Mouse (Mus musculus) C2C12 (cell line): Measurements from ENCODE around the gene Slc22a14. TPM values are rescaled to one million over a fixed set of nuclear protein-coding genes. Genes with fewer than 3 reads are reported as not detected.

ENCODE experiments used
- H3K27me3 ChIP-seq: one replicate; pipeline ENCODE4 v1.6.1; 2011; ENCODE audit not compliant: control insufficient read depth, insufficient read depth, insufficient read length
- H3K36me3 ChIP-seq: one replicate; pipeline ENCODE4 v1.6.1; 2011; ENCODE audit not compliant: control insufficient read depth, insufficient read depth
- H3K4me3 ChIP-seq: one replicate; pipeline ENCODE4 v1.5.1; 2011; ENCODE audit warnings: mild to moderate bottlenecking, control low read depth; ENCODE audit not compliant: poor library complexity, insufficient read depth, severe bottlenecking
- H3K79me2 ChIP-seq: one replicate; pipeline ENCODE4 v1.6.1; 2011; ENCODE audit not compliant: control insufficient read depth, insufficient read depth
- H3K79me3 ChIP-seq: one replicate; pipeline ENCODE4 v1.6.1; 2011; ENCODE audit warnings: low read depth, control low read depth
- H3ac ChIP-seq: one replicate; pipeline ENCODE3; 2011; ENCODE audit warnings: low read depth; ENCODE audit not compliant: control insufficient read depth, insufficient read length
- CEBPB ChIP-seq: IDR thresholded peaks from one replicate; pipeline ENCODE4 v1.6.1; 2011; ENCODE audit warnings: low read depth, mild to moderate bottlenecking, control low read depth, moderate library complexity
- CTCF ChIP-seq: IDR thresholded peaks from one replicate; pipeline ENCODE4 v1.5.1; 2011; ENCODE audit not compliant: control insufficient read depth, insufficient read depth, insufficient read length
- FOSL1 ChIP-seq: IDR thresholded peaks from one replicate; pipeline ENCODE4 v1.8.0; 2011; ENCODE audit warnings: mild to moderate bottlenecking, low read length; ENCODE audit not compliant: poor library complexity, insufficient read depth, severe bottlenecking
- MAX ChIP-seq: IDR thresholded peaks from one replicate; pipeline ENCODE4 v1.6.1; 2011; ENCODE audit warnings: mild to moderate bottlenecking, control low read depth
- MYOD1 ChIP-seq: IDR thresholded peaks from one replicate; pipeline ENCODE4 v1.6.1; 2011; ENCODE audit warnings: low read depth; ENCODE audit not compliant: control insufficient read depth, insufficient read length
- MYOG ChIP-seq: IDR thresholded peaks from one replicate; pipeline ENCODE4 v1.6.1; 2011; ENCODE audit not compliant: control insufficient read depth, insufficient read length; ENCODE audit errors: extremely low read depth
- USF1 ChIP-seq: IDR thresholded peaks from one replicate; pipeline ENCODE4 v1.6.1; 2011; ENCODE audit warnings: low read depth, mild to moderate bottlenecking, control low read depth, moderate library complexity
- polyA plus RNA-seq: library from polyadenylated mRNA; unstranded; fragments of >200 nt; fragmentation: generic; extraction: Trizol; gene quantifications from one replicate; pipeline ENCODE4 v1.2.1, GENCODE M21; 2012; ENCODE audit warnings: missing spikeins

The Slc22a14 gene
- polyA plus RNA-seq, 1 experiment, result not detected

DNA sequence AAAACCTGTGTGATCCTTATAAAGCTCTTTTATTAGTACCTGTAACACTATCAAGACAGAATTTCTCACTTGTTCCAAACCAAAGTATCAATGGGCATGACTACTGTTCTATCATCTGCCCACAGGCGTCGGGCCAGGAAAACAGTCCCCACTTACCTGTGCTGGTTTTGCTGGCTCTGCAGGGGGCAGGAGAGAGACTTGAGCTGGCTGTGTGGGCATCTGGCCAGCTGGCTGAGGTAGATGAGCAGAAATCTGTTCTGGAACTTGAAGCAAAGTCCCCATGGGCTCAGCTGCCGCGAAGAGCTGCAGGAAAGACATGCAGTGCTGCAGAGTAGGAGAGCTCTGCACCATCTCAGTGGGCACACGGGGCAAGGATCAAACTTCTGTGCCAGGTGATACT, 118.5 kb downstream of the Slc22a14 start:
- H3K27me3 ChIP-seq, result no peaks in the 10 kb centered on the region
- H3K36me3 ChIP-seq, result peaks cover 44% of the 10 kb centered on the region
- no peak overlapping the region for H3K4me3 ChIP-seq
- H3K79me2 ChIP-seq, result no peaks in the 10 kb centered on the region
- no peaks in the 10 kb centered on the region for H3K79me3 ChIP-seq
- no peak overlapping the region for H3ac ChIP-seq
- TF ChIP-seq FOSL1 (no peak), USF1 (no peak), MYOD1 (no peak), MAX (no peak), CTCF (no peak), CEBPB (no peak), MYOG (no peak)

DNA sequence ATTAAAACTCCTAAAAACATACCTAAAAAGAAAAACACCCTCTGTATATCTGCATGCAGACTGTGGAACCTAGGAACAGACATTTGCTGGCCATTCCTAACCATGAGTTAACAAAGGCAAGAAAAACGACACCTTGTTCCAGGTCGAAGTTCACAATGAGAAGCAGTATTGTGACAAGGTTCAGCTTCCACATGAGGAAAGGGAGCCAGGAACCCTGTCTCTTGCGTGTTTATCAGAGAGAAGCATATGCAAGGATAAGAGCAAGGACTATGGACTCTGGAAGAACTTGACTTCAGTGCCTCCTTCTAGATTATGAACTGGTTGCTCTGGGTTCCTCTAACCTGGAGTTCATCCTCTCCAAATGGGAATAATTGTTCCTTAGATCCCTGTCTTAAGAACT, 121.4 kb downstream of the Slc22a14 start:
- no peaks in the 10 kb centered on the region for H3K79me3 ChIP-seq
- H3K27me3 ChIP-seq, result no peaks in the 10 kb centered on the region
- no peak overlapping the region for H3ac ChIP-seq
- H3K4me3 ChIP-seq, result no peak overlapping the region
- H3K36me3 ChIP-seq, result peaks cover 49% of the 10 kb centered on the region
- no peak for TF ChIP-seq MYOG
- TF ChIP-seq CEBPB, result no peak
- no peak for TF ChIP-seq CTCF
- no peak for TF ChIP-seq FOSL1
- no peak for TF ChIP-seq MYOD1
- no peak for TF ChIP-seq USF1
- no peak for TF ChIP-seq MAX
- H3K79me2 ChIP-seq, result no peaks in the 10 kb centered on the region

DNA sequence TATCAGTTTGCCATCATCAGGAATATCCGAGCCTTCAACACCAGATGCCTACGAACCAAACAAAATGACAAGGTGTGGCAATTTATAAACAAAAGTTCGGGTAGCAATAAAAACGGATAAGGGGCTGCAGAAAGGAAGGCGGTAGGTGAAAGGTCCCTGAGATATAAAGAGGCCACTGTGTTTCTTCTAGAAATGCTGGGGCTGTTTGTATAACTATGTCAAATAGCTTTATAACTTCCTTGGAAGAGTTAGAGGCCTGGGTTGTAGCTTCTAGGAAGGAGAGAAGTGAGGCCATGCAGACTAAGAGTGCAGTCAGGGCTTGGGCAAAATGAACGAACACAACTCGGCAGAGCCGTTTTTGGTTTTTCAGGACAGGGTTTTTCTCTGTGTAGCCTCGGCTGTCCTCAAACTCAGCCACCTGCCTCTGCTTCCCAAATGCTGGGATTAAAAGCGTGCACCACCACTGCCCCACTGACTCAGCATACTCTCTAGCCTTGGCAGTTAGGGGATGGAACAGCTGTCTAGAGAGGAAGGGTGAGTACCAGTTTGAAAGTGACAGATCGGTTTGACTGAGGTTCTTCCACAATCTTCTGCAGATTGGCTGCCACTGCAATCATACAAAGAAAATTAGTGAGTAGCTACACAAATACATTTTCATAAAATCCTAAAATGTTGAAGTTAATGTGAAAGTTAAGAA, 124.0 kb downstream of the Slc22a14 start:
- H3ac ChIP-seq, result no peak overlapping the region
- H3K4me3 ChIP-seq, result no peak overlapping the region
- H3K27me3 ChIP-seq, result no peaks in the 10 kb centered on the region
- no peaks in the 10 kb centered on the region for H3K79me2 ChIP-seq
- H3K79me3 ChIP-seq, result no peaks in the 10 kb centered on the region
- peaks cover 46% of the 10 kb centered on the region for H3K36me3 ChIP-seq
- TF ChIP-seq MYOD1, result no peak
- no peak for TF ChIP-seq CEBPB
- TF ChIP-seq FOSL1, result no peak
- no peak for TF ChIP-seq MYOG
- TF ChIP-seq CTCF, result no peak
- no peak for TF ChIP-seq USF1
- TF ChIP-seq MAX, result no peak

DNA sequence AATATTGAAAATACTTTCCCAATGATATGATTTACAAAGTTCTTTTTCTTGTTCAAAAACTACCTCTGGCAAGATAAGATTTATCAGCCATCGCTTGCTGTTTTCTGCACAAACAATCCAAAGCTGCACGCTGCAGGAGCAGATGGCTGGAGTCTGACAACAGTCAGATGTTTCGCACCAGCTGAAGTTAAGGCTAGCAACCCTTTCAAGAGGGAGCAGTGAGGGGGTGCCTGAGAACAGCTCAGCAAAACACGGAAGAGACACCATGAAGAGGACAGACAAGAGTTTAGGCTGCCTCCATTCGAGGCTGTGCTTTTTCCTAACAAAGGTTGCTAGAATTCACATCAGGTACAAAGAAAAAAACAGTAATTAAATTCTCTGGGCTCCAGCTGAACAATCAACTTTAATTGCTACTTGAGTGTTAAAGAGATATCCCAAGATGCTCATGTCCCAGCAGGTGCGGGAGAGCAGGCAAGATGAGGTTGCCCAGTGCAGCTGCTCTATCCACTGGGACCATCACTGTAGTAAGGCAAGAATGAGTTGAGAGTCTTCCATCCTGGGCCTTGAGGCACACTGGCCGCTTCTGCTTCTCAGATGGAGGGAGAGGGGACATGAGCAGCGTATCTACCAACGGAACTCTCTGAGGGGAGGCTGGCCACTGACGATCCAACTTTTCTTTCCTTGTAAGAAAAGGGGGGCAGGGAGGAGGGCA, 124.9 kb downstream of the Slc22a14 start:
- Histone ChIP-seq H3K79me3 (no peaks in the 10 kb centered on the region), H3K27me3 (no peaks in the 10 kb centered on the region), H3ac (no peak overlapping the region), H3K4me3 (no peak overlapping the region), H3K36me3 (peaks cover 42% of the 10 kb centered on the region), H3K79me2 (no peaks in the 10 kb centered on the region)
- no peak for TF ChIP-seq MAX
- no peak for TF ChIP-seq CTCF
- no peak for TF ChIP-seq CEBPB
- no peak for TF ChIP-seq MYOD1
- TF ChIP-seq MYOG, result no peak
- TF ChIP-seq FOSL1, result no peak
- no peak for TF ChIP-seq USF1

DNA sequence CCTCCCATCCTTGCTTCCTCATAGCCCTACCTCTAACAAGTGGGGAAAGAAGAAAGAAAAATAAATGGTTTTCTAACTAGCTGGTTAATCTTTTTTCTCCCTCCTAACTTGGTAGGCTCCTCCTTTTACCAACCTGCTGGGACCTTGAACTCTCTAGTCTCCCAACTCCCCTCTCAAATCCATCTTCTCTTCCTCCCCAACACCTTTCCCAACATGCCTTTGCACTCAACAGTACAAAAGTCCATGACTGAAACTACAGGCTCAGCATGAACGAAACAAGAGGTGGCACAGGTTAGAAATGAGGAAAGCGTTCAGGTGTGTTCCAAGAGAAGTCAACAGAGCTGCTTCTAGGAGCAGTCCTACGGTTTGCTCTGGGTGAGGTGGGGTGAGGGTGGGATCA, 126.1 kb downstream of the Slc22a14 start:
- Histone ChIP-seq H3K79me2 (no peaks in the 10 kb centered on the region), H3K27me3 (no peaks in the 10 kb centered on the region), H3K36me3 (peaks cover 31% of the 10 kb centered on the region), H3K79me3 (no peaks in the 10 kb centered on the region), H3ac (no peak overlapping the region), H3K4me3 (no peak overlapping the region)
- TF ChIP-seq MAX (no peak), MYOG (no peak), FOSL1 (no peak), CEBPB (no peak), CTCF (no peak), MYOD1 (no peak), USF1 (no peak)

DNA sequence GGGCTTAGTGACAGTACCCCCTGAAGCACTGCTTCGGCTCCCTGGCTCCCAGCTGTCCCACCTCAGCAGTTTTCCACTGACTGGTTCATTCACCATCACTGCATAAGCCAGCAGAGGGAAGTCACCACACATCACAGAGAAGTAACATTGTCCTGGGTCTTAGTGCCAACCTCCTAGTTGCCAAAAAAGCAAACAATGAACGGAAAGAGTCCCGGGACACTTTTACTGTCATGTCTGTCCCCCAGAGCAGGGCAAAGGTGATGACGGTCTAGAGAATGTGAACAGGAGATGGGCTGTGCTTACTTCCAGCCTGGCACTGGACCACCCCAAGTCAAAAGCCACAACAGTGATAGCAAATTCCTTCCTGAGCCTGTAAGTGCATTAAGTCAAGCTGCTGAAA, 126.6 kb downstream of the Slc22a14 start:
- Histone ChIP-seq H3K36me3 (peaks cover 27% of the 10 kb centered on the region), H3K4me3 (no peak overlapping the region), H3K27me3 (no peaks in the 10 kb centered on the region), H3K79me3 (no peaks in the 10 kb centered on the region), H3K79me2 (no peaks in the 10 kb centered on the region), H3ac (no peak overlapping the region)
- TF ChIP-seq MYOD1, result no peak
